In the genomic region with DNA sequence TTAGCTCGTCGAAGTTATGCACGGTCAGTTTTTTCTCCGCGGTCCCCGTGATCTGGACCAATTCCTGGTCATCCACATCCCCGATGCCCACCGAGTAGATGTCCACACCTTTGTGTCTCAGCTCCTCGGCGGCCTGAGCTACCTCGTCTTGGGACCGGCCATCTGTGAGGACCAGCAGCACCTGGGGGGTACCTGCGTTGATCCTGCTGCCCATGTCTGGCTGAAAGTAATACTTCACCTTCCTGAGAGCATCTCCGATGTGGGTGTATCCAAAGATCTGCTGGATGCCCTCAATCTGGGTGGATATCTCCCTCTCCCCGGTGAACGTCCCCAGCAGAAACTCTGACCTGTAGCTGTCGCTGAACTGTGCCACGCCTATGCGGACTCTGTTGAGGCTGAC, we compare ENCODE assay signal across 16 mouse cellular contexts. TPM values are rescaled to one million over a fixed set of nuclear protein-coding genes. Genes with fewer than 3 reads are reported as not detected.
DNase-seq lines count a peak whose midpoint lies in the region; ATAC-seq and TF ChIP-seq lines count a peak whose summit lies in the region.
"Had no signal": no experiment of that assay in that cellular context is flagged by ENCODE, and none has a peak within 500 bp of the region (broad histone marks: within the 10 kb centered on the region; RNA-seq: fewer than 3 reads in every experiment).

No protein-coding gene starts in this region.

- WGBS in heart, embryonic 14.5 days: 90% methylated on average over 19 of the region's 19 CpGs
- 81% methylated on average over 19 of the region's 19 CpGs for WGBS in lung, embryonic 16.5 days
- WGBS in lung, adult 2 months: 85% methylated on average over 19 of the region's 19 CpGs
- 88% methylated on average over 19 of the region's 19 CpGs for WGBS in neural tube, embryonic 13.5 days
- 88% methylated on average over 19 of the region's 19 CpGs for WGBS in neural tube, embryonic 15.5 days

- H3K9ac ChIP-seq in heart, embryonic 14.5 days (ENCODE audit: low read length): no peak overlapping the region
- no peak overlapping the region for H3K9ac ChIP-seq in lung, embryonic 16.5 days (ENCODE audit: low read length)
- H3K9ac ChIP-seq in neural tube, embryonic 13.5 days: no peak overlapping the region
- H3K9ac ChIP-seq in neural tube, embryonic 15.5 days (replicated peaks): no peak overlapping the region
- H3K9ac ChIP-seq: forebrain, embryonic 13.5 days; forebrain, postnatal 0 days; heart, embryonic 15.5 days; hindbrain, embryonic 12.5 days had no signal

- peak overlapping the region; percentile 8 to 33; a peak in 2 of 4 replicates for H3K27ac ChIP-seq in heart, embryonic 14.5 days (replicated peaks in 1 of 2; ENCODE audit: control insufficient read depth in 1 of 2, insufficient read depth in 1 of 2, low read depth in 2 of 2, low read length in 2 of 2)
- H3K27ac ChIP-seq in lung, embryonic 16.5 days (ENCODE audit: low read length): no peak overlapping the region
- peak overlapping the region; percentile 25; the same call in 1 of the 2 replicates for H3K27ac ChIP-seq in neural tube, embryonic 13.5 days (replicated peaks)
- no peak overlapping the region for H3K27ac ChIP-seq in neural tube, embryonic 15.5 days (replicated peaks)
- H3K27ac ChIP-seq: forebrain, embryonic 13.5 days; hindbrain, embryonic 12.5 days; hindbrain, postnatal 0 days had no signal

- no peak for DNase-seq in heart, postnatal 36 days
- no peak for DNase-seq in lung, adult 2 months
- DNase-seq: adrenal gland, postnatal 25 days; cerebellum, adult 18-20 months; cerebellum, adult 9-11 months; cerebellum, postnatal 36 days; forebrain, postnatal 0 days had no signal

- H3K4me3 ChIP-seq in heart, embryonic 14.5 days (ENCODE audit: control insufficient read depth in 1 of 2, insufficient read depth in 1 of 2, low read depth in 1 of 2, low read length in 2 of 2): no peak overlapping the region
- H3K4me3 ChIP-seq in lung, embryonic 16.5 days (ENCODE audit: low read length): no peak overlapping the region
- no peak overlapping the region for H3K4me3 ChIP-seq in lung, adult 2 months (replicated peaks; ENCODE audit: extremely low read depth, low read depth, low read length)
- H3K4me3 ChIP-seq in neural tube, embryonic 13.5 days: no peak overlapping the region
- no peak overlapping the region for H3K4me3 ChIP-seq in neural tube, embryonic 15.5 days (replicated peaks)
- H3K4me3 ChIP-seq: forebrain, embryonic 13.5 days; heart, embryonic 15.5 days; hindbrain, embryonic 12.5 days had no signal

- intact Hi-C loops in heart, postnatal 36 days (cut with DNase I): no loop called here

- H3K36me3 ChIP-seq in heart, embryonic 14.5 days (ENCODE audit: control insufficient read depth, insufficient read depth, low read length): no peaks in the 10 kb centered on the region
- H3K36me3 ChIP-seq in lung, embryonic 16.5 days (ENCODE audit: control insufficient read depth, insufficient read depth, low read length): no peaks in the 10 kb centered on the region
- H3K36me3 ChIP-seq in neural tube, embryonic 13.5 days: no peaks in the 10 kb centered on the region
- no peaks in the 10 kb centered on the region for H3K36me3 ChIP-seq in neural tube, embryonic 15.5 days
- H3K36me3 ChIP-seq: heart, embryonic 15.5 days; hindbrain, embryonic 12.5 days had no signal

- peaks cover 11 to 15% of the 10 kb centered on the region in 2 experiments for H3K4me1 ChIP-seq in heart, embryonic 14.5 days (ENCODE audit: control insufficient read depth in 2 of 2, insufficient read depth in 2 of 2, low read length in 2 of 2)
- H3K4me1 ChIP-seq in lung, embryonic 16.5 days (replicated peaks; ENCODE audit: control insufficient read depth, insufficient read depth, low read length): peaks cover 16% of the 10 kb centered on the region
- peaks cover 4% of the 10 kb centered on the region; the same call in 1 of the 2 replicates for H3K4me1 ChIP-seq in lung, adult 2 months (ENCODE audit: control insufficient read depth, insufficient read depth, low read length)
- peaks cover 15% of the 10 kb centered on the region for H3K4me1 ChIP-seq in neural tube, embryonic 13.5 days (replicated peaks)
- H3K4me1 ChIP-seq in neural tube, embryonic 15.5 days: peaks cover 3% of the 10 kb centered on the region; the same call in 1 of the 2 replicates
- H3K4me1 ChIP-seq: forebrain, embryonic 13.5 days had no signal

- no peak for TF ChIP-seq POLR2A in lung, adult 2 months (IDR thresholded peaks at IDR 0.05; ENCODE audit: borderline replicate concordance, extremely low read depth, low read depth, low read length)

- ATAC-seq in heart, embryonic 14.5 days (ENCODE audit: insufficient number of reproducible peaks, insufficient read depth, low FRiP score, low read depth): no peak
- 0 out of 2 replicates have a peak, but pooled peaks have one; percentile 10 for ATAC-seq in lung, embryonic 16.5 days (ENCODE audit: low read depth)
- no peak for ATAC-seq in neural tube, embryonic 13.5 days (ENCODE audit: low read depth)
- no peak for ATAC-seq in neural tube, embryonic 15.5 days (ENCODE audit: low FRiP score)
- ATAC-seq: forebrain, embryonic 13.5 days; forebrain, postnatal 0 days; hindbrain, postnatal 0 days had no signal

- H3K4me2 ChIP-seq in heart, embryonic 14.5 days (ENCODE audit: low read length): no peak overlapping the region
- H3K4me2 ChIP-seq in lung, embryonic 16.5 days (ENCODE audit: low read depth, low read length): no peak overlapping the region
- no peak overlapping the region for H3K4me2 ChIP-seq in neural tube, embryonic 13.5 days
- H3K4me2 ChIP-seq in neural tube, embryonic 15.5 days: no peak overlapping the region
- H3K4me2 ChIP-seq: forebrain, embryonic 13.5 days; heart, embryonic 15.5 days; hindbrain, embryonic 12.5 days had no signal

- no peaks in the 10 kb centered on the region for H3K27me3 ChIP-seq in heart, embryonic 14.5 days (ENCODE audit: control insufficient read depth, insufficient read depth, low read length)
- H3K27me3 ChIP-seq in lung, embryonic 16.5 days (ENCODE audit: control insufficient read depth, insufficient read depth, low read depth, low read length): no peaks in the 10 kb centered on the region
- no peaks in the 10 kb centered on the region for H3K27me3 ChIP-seq in neural tube, embryonic 13.5 days
- no peaks in the 10 kb centered on the region for H3K27me3 ChIP-seq in neural tube, embryonic 15.5 days (replicated peaks)
- H3K27me3 ChIP-seq: forebrain, embryonic 13.5 days; heart, embryonic 15.5 days; hindbrain, embryonic 12.5 days had no signal

- H3K9me3 ChIP-seq in heart, embryonic 14.5 days (ENCODE audit: control insufficient read depth, low read length): no peaks in the 10 kb centered on the region
- no peaks in the 10 kb centered on the region for H3K9me3 ChIP-seq in lung, embryonic 16.5 days (ENCODE audit: control insufficient read depth, low read length)
- no peaks in the 10 kb centered on the region for H3K9me3 ChIP-seq in neural tube, embryonic 13.5 days
- H3K9me3 ChIP-seq in neural tube, embryonic 15.5 days (replicated peaks): no peaks in the 10 kb centered on the region
- H3K9me3 ChIP-seq: heart, embryonic 15.5 days; hindbrain, embryonic 12.5 days had no signal

- TF ChIP-seq CTCF in lung, adult 2 months (IDR thresholded peaks at IDR 0.05; ENCODE audit: insufficient read depth, low read length): no peak

RNA-seq across cellular contexts. Expression of a gene that starts 53.6 kb away (rescaled TPM):
- polyA plus RNA-seq in heart, embryonic 14.5 days (2014; fragmentation: Nextera tagmentation; extraction: Ambion mirVana): 4.2 and 5.3 TPM in 2 replicates
- total RNA-seq in heart, postnatal 36 days (2021): 1 to 10 TPM; 4.0 to 4.4 TPM
- 1.3 and 1.7 TPM in 2 replicates for polyA plus RNA-seq in lung, embryonic 16.5 days (2015; fragmentation: Nextera tagmentation; extraction: Ambion mirVana)
- polyA plus RNA-seq in lung, adult 2 months (2012; rRNA removed): 0.24 and 0.36 TPM in 2 replicates
- 0.18 and 0.33 TPM in 2 replicates for polyA plus RNA-seq in neural tube, embryonic 13.5 days (2015; fragmentation: Nextera tagmentation; extraction: Ambion mirVana)
- 0.35 and 0.50 TPM in 2 replicates for polyA plus RNA-seq in neural tube, embryonic 15.5 days (2015; fragmentation: Nextera tagmentation; extraction: Ambion mirVana)
- total RNA-seq: CH12.LX had no signal

Comparison
In these comparisons a context has a peak if more than half of its experiments do, and no peak if none do; other contexts are left out.
1. H3K27ac ChIP-seq: peak in heart, embryonic 14.5 days (2 of 2) and neural tube, embryonic 13.5 days (single experiment); none in lung, embryonic 16.5 days (single experiment) and neural tube, embryonic 15.5 days (single experiment).